ENCODE assay signal across 9 mouse cellular contexts in genomic region chr19:50678946-50679345, GRCm38 (mm10). TPM values are rescaled to one million over a fixed set of nuclear protein-coding genes. Genes with fewer than 3 reads are reported as not detected.
DNase-seq lines count a peak whose midpoint lies in the region; ATAC-seq and TF ChIP-seq lines count a peak whose summit lies in the region.
"Had no signal": no experiment of that assay in that cellular context is flagged by ENCODE, and none has a peak within 500 bp of the region (broad histone marks: within the 10 kb centered on the region; RNA-seq: fewer than 3 reads in every experiment).

No protein-coding gene starts in this region.

- peak overlapping the region; percentile 16; the same call in 1 of the 2 replicates for H3K9ac ChIP-seq in heart, adult 2 months (ENCODE audit: low read depth, low read length)
- no peak overlapping the region for H3K9ac ChIP-seq in liver, embryonic 14.5 days (replicated peaks)

- H3K27ac ChIP-seq in heart, adult 2 months, result no peak overlapping the region
- no peak overlapping the region for H3K27ac ChIP-seq in testis, adult 2 months (ENCODE audit: control insufficient read depth, insufficient read depth, low read depth, low read length)
- H3K27ac ChIP-seq in liver, embryonic 14.5 days, result no peak overlapping the region
- H3K27ac ChIP-seq: macrophage had no signal

- intact Hi-C loops in heart, adult 2 months (cut with DNase I), result no loop called here

- TF ChIP-seq EP300 in heart, adult 2 months (IDR thresholded peaks at IDR 0.05; ENCODE audit: insufficient read depth, low read depth, low read length), result no peak
- TF ChIP-seq EP300 in liver, embryonic 14.5 days (IDR thresholded peaks at IDR 0.05; ENCODE audit: low read depth), result no peak

- ATAC-seq in liver, embryonic 14.5 days (ENCODE audit: insufficient read depth), result no peak
- no peak; the same call in 1 of the 2 replicates for ATAC-seq in frontal cortex, adult (ENCODE audit: low TSS enrichment)

- peak overlapping the region; percentile 41 for H3K4me2 ChIP-seq in liver, embryonic 14.5 days (ENCODE audit: low read depth)

- peak overlapping the region; percentile 32; the same call in 1 of the 2 replicates for H3K4me3 ChIP-seq in heart, adult 2 months
- peak overlapping the region; percentile 64; the same call in 1 of the 2 replicates for H3K4me3 ChIP-seq in testis, adult 2 months (ENCODE audit: control insufficient read depth, low read depth, low read length)
- peak overlapping the region; percentile 21 to 29; a peak in 1 of 4 replicates for H3K4me3 ChIP-seq in liver, embryonic 14.5 days (ENCODE audit: insufficient read depth in 1 of 2, low read depth in 2 of 2, low read length in 2 of 2)

- no peaks in the 10 kb centered on the region for H3K9me3 ChIP-seq in liver, embryonic 14.5 days (ENCODE audit: control insufficient read depth, low read length)

- TF ChIP-seq POLR2A in heart, adult 2 months (IDR thresholded peaks at IDR 0.05; ENCODE audit: insufficient read depth, low read depth, low read length), result no peak
- no peak for TF ChIP-seq POLR2A in testis, adult 2 months (IDR thresholded peaks at IDR 0.05; ENCODE audit: control insufficient read depth, low read depth, low read length)

- H3K79me2 ChIP-seq in heart, adult 2 months (replicated peaks; ENCODE audit: control insufficient read depth, insufficient read depth, low read length), result no peaks in the 10 kb centered on the region

- no peak for TF ChIP-seq CTCF in heart, adult 2 months (IDR thresholded peaks at IDR 0.05)
- no peak for TF ChIP-seq CTCF in testis, adult 2 months (IDR thresholded peaks at IDR 0.05; ENCODE audit: control insufficient read depth, insufficient read depth, insufficient replicate concordance, low read depth, low read length)
- no peak for TF ChIP-seq CTCF in liver, embryonic 14.5 days (IDR thresholded peaks at IDR 0.05; ENCODE audit: low read depth)

- no peaks in the 10 kb centered on the region for H3K36me3 ChIP-seq in heart, adult 2 months (ENCODE audit: control insufficient read depth, insufficient read depth, low read length)
- H3K36me3 ChIP-seq in testis, adult 2 months (ENCODE audit: control insufficient read depth, insufficient read depth, low read length), result no peaks in the 10 kb centered on the region
- H3K36me3 ChIP-seq in liver, embryonic 14.5 days (replicated peaks; ENCODE audit: control insufficient read depth, insufficient read depth, low read depth), result no peaks in the 10 kb centered on the region

- DNase-seq in heart, adult 2 months, result no peak
- no peak for DNase-seq in heart, postnatal 4 days
- DNase-seq in testis, postnatal 14 days (ENCODE audit: low spot score), result no peak
- no peak for DNase-seq in liver, embryonic 14.5 days (ENCODE audit: low read depth in 3 of 3, low spot score in 3 of 3)
- no peak for DNase-seq in frontal cortex, postnatal 14 days (ENCODE audit: low spot score in 2 of 2)
- DNase-seq in lung, postnatal 10 days, result no peak

- no peaks in the 10 kb centered on the region for H3K4me1 ChIP-seq in heart, adult 2 months (ENCODE audit: control insufficient read depth, insufficient read depth, low read length)
- peaks cover 10% of the 10 kb centered on the region for H3K4me1 ChIP-seq in testis, adult 2 months (ENCODE audit: control insufficient read depth, insufficient read depth, low read length)
- no peaks in the 10 kb centered on the region for H3K4me1 ChIP-seq in liver, embryonic 14.5 days (replicated peaks; ENCODE audit: control insufficient read depth in 2 of 2, insufficient read depth in 2 of 2, low read length in 1 of 2)

- WGBS in heart, adult 2 months, result 0% methylated on average over 2 of the region's 2 CpGs
- 7% methylated on average over 2 of the region's 2 CpGs for WGBS in liver, embryonic 14.5 days (ENCODE audit: insufficient replicate concordance)

- peaks cover 1% of the 10 kb centered on the region; the same call in 1 of the 2 replicates for H3K27me3 ChIP-seq in heart, adult 2 months (ENCODE audit: control insufficient read depth, insufficient read depth, low read length)
- 0 out of 2 replicates have a peak, but pooled peaks cover 2% of the 10 kb centered on the region for H3K27me3 ChIP-seq in testis, adult 2 months (ENCODE audit: control insufficient read depth, insufficient read depth, low read length)
- peaks cover 10% of the 10 kb centered on the region for H3K27me3 ChIP-seq in liver, embryonic 14.5 days (ENCODE audit: control insufficient read depth, insufficient read depth, low read length)

RNA-seq across cellular contexts. Expression of gene Sorcs1, which starts 0.5 kb away (rescaled TPM):
- under 1 TPM; 0.10 to 0.14 TPM for total RNA-seq in heart, adult 2 months (2021)
- polyA plus RNA-seq in heart, adult 2 months (2012; rRNA removed), result 0.18 and 0.29 TPM in 2 replicates
- under 1 TPM; 0.95 to 0.98 TPM for total RNA-seq in heart, postnatal 4 days (2021)
- 0.05 and 0.06 TPM in 2 replicates for polyA plus RNA-seq in testis, adult 2 months (2012; rRNA removed)
- polyA plus RNA-seq in liver, embryonic 14.5 days (2012; rRNA removed), result 0.25 and 0.28 TPM in 2 replicates
- polyA plus RNA-seq in liver, embryonic 14.5 days (2014; fragmentation: Nextera tagmentation; extraction: Ambion mirVana), result 0.13 and 0.25 TPM in 2 replicates
- polyA plus RNA-seq: macrophage had no signal
